Mouse (Mus musculus) heart, embryonic 16.5 days (tissue): ENCODE measurements around the gene Prss46. TPM values are rescaled to one million over a fixed set of nuclear protein-coding genes. Genes with fewer than 3 reads are reported as not detected.
"Not testable (repeated sequence)": the region's sequence is repeated elsewhere in the genome, so short reads cannot be mapped to it uniquely, and the experiment has no call there.

Experiments used
- ATAC-seq: fragments of 200-750 bp; cut with Nextera tagmentation; replicated peaks from 2 replicates; pipeline ENCODE4 v1.8.0; 2017; ENCODE audit warnings: moderate number of reproducible peaks; ENCODE audit not compliant: insufficient read depth, low FRiP score; ENCODE audit errors: extremely low read depth
- H3K27ac ChIP-seq: fragments of 300-500 bp; sonication (generic); 2 replicates; pipeline ENCODE4 v1.5.1; 2014; ENCODE audit warnings: mild to moderate bottlenecking, low read length, control low read depth, moderate library complexity
- H3K27me3 ChIP-seq: fragments of 300-500 bp; sonication (generic); 2 replicates; pipeline ENCODE4 v1.6.1; 2014; ENCODE audit warnings: low read length, mixed read lengths; ENCODE audit not compliant: control insufficient read depth, insufficient read depth
- H3K36me3 ChIP-seq: fragments of 300-500 bp; sonication (generic); 2 replicates; pipeline ENCODE4 v1.6.1; 2014; ENCODE audit not compliant: control insufficient read depth, insufficient read depth
- H3K4me1 ChIP-seq: fragments of 300-500 bp; sonication (generic); 2 replicates; pipeline ENCODE4 v1.6.1; 2014; ENCODE audit warnings: low read length, mixed read lengths; ENCODE audit not compliant: control insufficient read depth, insufficient read depth
- H3K4me2 ChIP-seq: fragments of 300-500 bp; sonication (generic); 2 replicates; pipeline ENCODE4 v1.6.1; 2014; ENCODE audit warnings: low read depth, mild to moderate bottlenecking, control low read depth, low read length
- H3K4me3 ChIP-seq: fragments of 300-500 bp; sonication (generic); 2 replicates; pipeline ENCODE4 v1.5.1; 2014; ENCODE audit warnings: mild to moderate bottlenecking, control low read depth, low read length
- H3K9ac ChIP-seq: fragments of 300-500 bp; sonication (generic); 2 replicates; pipeline ENCODE4 v1.6.1; 2014; ENCODE audit warnings: low read length, control low read depth
- H3K9me3 ChIP-seq: fragments of 300-500 bp; sonication (generic); replicated peaks from 2 replicates; pipeline ENCODE4 v1.6.1; 2016; ENCODE audit warnings: low read length; ENCODE audit not compliant: control insufficient read depth
- WGBS: fragments of 180-500 bp; shearing (Covaris S2); extraction: QIAGEN DNeasy Blood & Tissue Kit; methylation state at CpG from one replicate; pipeline ENCODE4 v1.1.7; 2014; 5-methylcytosine and 5-hydroxymethylcytosine counted together
- polyA plus RNA-seq: library from polyadenylated mRNA; unstranded; fragments of >200 nt; fragmentation: Nextera tagmentation; extraction: Ambion mirVana; gene quantifications from 2 replicates; pipeline ENCODE4 v1.2.1, GENCODE M21; 2015

Prss46 gene
- polyA plus RNA-seq, result not detected in 2 replicates

- H3K9ac ChIP-seq, result no peak within 1 kb of the TSS
These were observed at the start of gene Prss46 for GRCm38 (mm10) chr9:110844206-110844605. Prss46 (plus strand) TSS chr9:110844506.

DNA sequence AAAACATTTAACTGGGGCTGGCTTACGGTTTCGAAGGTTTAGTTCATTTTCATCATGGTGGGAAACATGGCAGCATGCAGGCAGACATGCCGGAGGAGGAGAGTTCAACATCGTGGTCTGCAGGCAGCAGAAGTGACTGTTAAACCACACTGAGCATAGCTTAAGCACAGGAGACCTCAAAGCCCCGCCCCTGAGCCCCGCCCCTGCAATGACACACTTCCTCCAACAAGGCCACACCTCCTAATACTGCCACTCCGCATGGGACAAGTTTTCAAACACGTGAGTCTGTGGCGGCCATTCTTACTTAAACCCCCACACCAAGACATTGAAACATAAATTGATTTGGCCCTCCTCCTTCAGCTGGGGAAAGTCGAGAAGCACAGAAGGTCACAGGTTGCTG is 47.3 kb upstream of the Prss46 start:
- no peaks in the 10 kb centered on the region for H3K27me3 ChIP-seq
- WGBS, result 85% methylated on average over 10 of the region's 10 CpGs

More at GRCm38 (mm10) chr9:110844206-110844605, at the start of gene Prss46:
- no peaks in the 10 kb centered on the region for H3K36me3 ChIP-seq
- 76% methylated on average over 10 of the region's 10 CpGs for WGBS
- no peaks in the 10 kb centered on the region for H3K4me1 ChIP-seq
- H3K27me3 ChIP-seq, result no peaks in the 10 kb centered on the region
- no peak for ATAC-seq
- no peak within 1 kb of the TSS for H3K27ac ChIP-seq
- no peak within 1 kb of the TSS for H3K4me2 ChIP-seq
- H3K4me3 ChIP-seq, result no peak within 1 kb of the TSS
- no peaks in the 10 kb centered on the region for H3K9me3 ChIP-seq

DNA sequence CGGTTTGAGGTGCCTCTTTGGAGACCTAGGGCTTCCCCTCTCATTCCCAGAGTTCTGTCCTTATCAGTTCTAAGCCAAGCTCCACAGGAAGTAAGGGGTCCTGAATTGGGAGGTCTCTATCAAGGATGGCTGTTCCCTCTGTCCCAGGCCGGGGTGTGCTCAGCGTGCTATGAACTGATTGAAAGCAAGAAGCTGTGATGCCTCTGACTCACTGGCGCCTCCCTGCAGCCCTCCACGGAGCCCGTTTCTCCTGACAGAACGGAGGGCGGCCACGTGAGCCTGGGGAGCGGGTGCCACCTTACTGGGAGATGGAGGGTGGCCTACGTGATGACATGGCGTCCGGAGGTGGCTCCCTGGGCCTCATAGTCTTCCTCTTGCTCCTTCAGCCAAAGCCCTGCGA is 46.4 kb upstream of the Prss46 start, which contains the start of gene Prss42:
Gene Prss42, plus strand, starts transcription at position 301 of the 400 bp plus-strand sequence.
- H3K27me3 ChIP-seq, result no peaks in the 10 kb centered on the region
- no peaks in the 10 kb centered on the region for H3K9me3 ChIP-seq
- no peaks in the 10 kb centered on the region for H3K4me1 ChIP-seq
- no peak within 1 kb of the TSS for H3K4me3 ChIP-seq
- no peak within 1 kb of the TSS for H3K27ac ChIP-seq
- WGBS, result 86% methylated on average over 14 of the region's 14 CpGs
- H3K4me2 ChIP-seq, result no peak within 1 kb of the TSS
- no peak within 1 kb of the TSS for H3K9ac ChIP-seq
- H3K36me3 ChIP-seq, result no peaks in the 10 kb centered on the region
- no peak for ATAC-seq

More for the DNA sequence above, 47.3 kb upstream of the Prss46 start:
- H3K36me3 ChIP-seq, result no peaks in the 10 kb centered on the region
- no peaks in the 10 kb centered on the region for H3K4me1 ChIP-seq
- no peak overlapping the region for H3K27ac ChIP-seq
- H3K9me3 ChIP-seq, result no peaks in the 10 kb centered on the region
- no peak overlapping the region for H3K4me2 ChIP-seq
- no peak overlapping the region for H3K4me3 ChIP-seq
- H3K9ac ChIP-seq, result no peak overlapping the region
- ATAC-seq, result no peak

DNA sequence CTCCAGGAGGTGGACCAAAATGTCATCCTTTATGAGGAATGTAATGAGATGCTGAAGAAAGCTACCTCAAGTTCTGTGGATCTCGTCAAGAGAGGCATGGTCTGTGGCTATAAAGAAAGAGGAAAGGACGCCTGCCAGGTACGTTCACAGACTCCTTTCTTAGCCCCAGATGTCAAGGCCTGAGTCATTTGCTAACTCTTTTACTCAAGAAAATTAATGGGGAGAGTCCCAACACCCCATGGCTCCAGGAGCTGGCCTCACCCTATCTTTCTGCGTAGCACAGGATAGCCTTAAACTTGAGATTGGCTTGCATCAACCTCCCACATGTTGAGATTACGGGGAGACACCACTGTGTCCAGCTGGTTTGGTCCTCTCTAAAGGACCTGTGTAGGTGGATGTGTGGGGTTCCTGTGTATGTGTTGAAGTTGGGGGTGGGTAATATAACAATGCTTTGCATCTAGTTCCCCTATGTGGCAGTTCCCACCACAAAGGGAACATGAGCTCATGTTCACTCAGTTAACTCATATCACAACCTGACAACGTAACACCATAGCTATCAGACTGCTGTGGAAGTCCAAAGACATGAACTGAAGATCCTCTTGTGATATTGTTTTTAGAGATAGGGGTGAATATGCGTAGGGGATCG is 43.3 kb upstream of the Prss46 start:
- 77% methylated on average over 8 of the region's 8 CpGs for WGBS
- Histone ChIP-seq H3K27me3 (no peaks in the 10 kb centered on the region), H3K4me3 (no peak overlapping the region), H3K36me3 (no peaks in the 10 kb centered on the region), H3K9me3 (no peaks in the 10 kb centered on the region), H3K9ac (no peak overlapping the region), H3K27ac (no peak overlapping the region), H3K4me2 (no peak overlapping the region), H3K4me1 (no peaks in the 10 kb centered on the region)
- no peak for ATAC-seq

DNA sequence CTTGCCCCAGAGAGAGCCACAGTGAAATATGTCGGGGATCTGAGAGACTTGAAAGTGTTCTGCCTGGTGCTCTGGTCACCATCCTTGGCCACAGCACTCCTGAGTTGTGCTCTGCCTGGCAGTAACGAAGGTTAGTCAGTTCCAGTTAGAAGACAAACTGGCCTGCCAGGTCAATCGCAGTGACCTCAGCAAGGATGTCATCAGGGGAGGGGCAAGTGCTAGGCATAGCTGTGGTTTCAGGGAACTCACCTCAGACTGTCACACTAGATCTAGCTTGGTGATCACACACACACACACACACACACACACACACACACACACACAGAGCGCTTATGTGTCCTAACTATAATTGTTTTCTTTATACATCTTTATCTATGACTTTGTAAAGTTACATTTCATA is 41.0 kb upstream of the Prss46 start:
- Histone ChIP-seq H3K4me1 (no peaks in the 10 kb centered on the region), H3K27ac (no peak overlapping the region), H3K9ac (no peak overlapping the region), H3K4me3 (no peak overlapping the region), H3K36me3 (no peaks in the 10 kb centered on the region), H3K9me3 (no peaks in the 10 kb centered on the region), H3K4me2 (no peak overlapping the region), H3K27me3 (no peaks in the 10 kb centered on the region)
- 59% methylated on average over 4 of the region's 4 CpGs for WGBS
- ATAC-seq, result no peak

GRCm38 (mm10) chr9:110810051-110810450 is 34.3 kb upstream of the Prss46 start:
- no peak for ATAC-seq
- H3K4me1 ChIP-seq, result no peaks in the 10 kb centered on the region
- H3K4me2 ChIP-seq, result no peak overlapping the region
- no peaks in the 10 kb centered on the region for H3K9me3 ChIP-seq
- no peaks in the 10 kb centered on the region for H3K36me3 ChIP-seq
- H3K4me3 ChIP-seq, result no peak overlapping the region
- H3K27ac ChIP-seq, result no peak overlapping the region
- H3K9ac ChIP-seq, result no peak overlapping the region
- 76% methylated on average over 4 of the region's 4 CpGs for WGBS
- no peaks in the 10 kb centered on the region for H3K27me3 ChIP-seq

- Histone ChIP-seq H3K9ac (no peak within 1 kb of the TSS), H3K4me1 (no peaks in the 10 kb centered on the region), H3K36me3 (no peaks in the 10 kb centered on the region), H3K4me2 (no peak within 1 kb of the TSS), H3K4me3 (no peak within 1 kb of the TSS), H3K27me3 (no peaks in the 10 kb centered on the region; the same call in 1 of the 2 replicates), H3K27ac (no peak within 1 kb of the TSS), H3K9me3 (no peaks in the 10 kb centered on the region)
- WGBS, result 52% methylated on average over 18 of the region's 18 CpGs
- ATAC-seq, result no peak
These were observed 30.5 kb upstream of the Prss46 start, which contains the start of gene Prss44 for GRCm38 (mm10) chr9:110813789-110814188. Prss44 (plus strand) TSS chr9:110813994.

DNA sequence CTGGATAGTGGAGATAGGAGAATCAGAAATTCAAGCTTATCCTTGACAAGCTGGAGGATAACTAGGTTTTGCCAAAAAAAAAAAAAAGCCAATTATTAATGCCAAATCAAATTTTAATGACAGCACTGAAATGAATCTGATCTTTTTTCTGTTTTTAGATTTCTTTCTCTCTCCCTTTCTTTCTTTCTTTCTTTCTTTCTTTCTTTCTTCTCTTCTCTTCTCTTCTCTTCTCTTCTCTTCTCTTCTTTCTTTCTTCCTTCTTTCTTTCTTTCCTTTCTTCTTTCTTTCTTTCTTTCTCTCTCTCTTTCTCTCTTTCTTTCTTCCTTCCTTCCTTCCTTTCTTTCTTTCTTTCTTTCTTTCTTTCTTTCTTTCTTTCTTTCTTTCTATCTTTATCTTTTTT is 23.8 kb upstream of the Prss46 start:
- not testable (repeated sequence) for H3K36me3 ChIP-seq, H3K4me2 ChIP-seq, ATAC-seq, H3K27me3 ChIP-seq, H3K27ac ChIP-seq, H3K4me3 ChIP-seq, H3K4me1 ChIP-seq, H3K9ac ChIP-seq, H3K9me3 ChIP-seq

DNA sequence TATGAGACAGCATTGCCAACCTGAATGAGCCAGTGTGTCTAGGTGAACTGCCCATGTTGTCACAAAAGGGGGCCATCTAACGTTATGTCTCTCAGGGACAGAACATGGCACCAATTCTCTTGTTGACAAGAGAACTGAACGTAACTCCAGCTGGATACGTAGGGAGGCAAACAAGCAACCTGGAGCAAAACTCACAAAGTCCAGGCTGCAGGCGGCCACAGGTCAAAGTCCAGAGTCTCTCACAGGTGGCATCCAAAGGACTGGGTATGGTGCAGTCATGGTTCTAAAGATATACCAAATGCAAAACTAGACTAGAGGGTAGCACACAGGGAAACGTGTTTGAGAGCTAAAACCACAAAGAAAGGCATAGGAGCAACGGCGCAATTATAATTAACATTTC is 22.9 kb upstream of the Prss46 start:
- Histone ChIP-seq H3K27me3 (no peaks in the 10 kb centered on the region), H3K4me3 (no peak overlapping the region), H3K4me1 (no peaks in the 10 kb centered on the region), H3K9me3 (no peaks in the 10 kb centered on the region), H3K9ac (no peak overlapping the region), H3K36me3 (no peaks in the 10 kb centered on the region), H3K27ac (no peak overlapping the region), H3K4me2 (no peak overlapping the region)
- WGBS, result 76% methylated on average over 7 of the region's 7 CpGs
- ATAC-seq, result no peak
